Mouse (Mus musculus) kidney, adult 2 months (tissue): Measurements from ENCODE around the gene Rpl3l.

Source experiments
- CTCF ChIP-seq: fragments of 200-500 bp; conservative IDR thresholded peaks from 2 replicates; pipeline ENCODE4 v1.5.1; 2011; ENCODE audit warnings: low read depth, mild to moderate bottlenecking, control low read depth, low read length, moderate library complexity, mixed read lengths; ENCODE audit not compliant: insufficient read depth, insufficient read length
- POLR2A ChIP-seq: fragments of 200-500 bp; IDR thresholded peaks from one replicate; pipeline ENCODE4 v1.6.1; 2011; ENCODE audit warnings: low read depth, low read length, control low read depth

GRCm38 (mm10) chr17:24738238-24738637 is 10.6 kb downstream of the Rpl3l start:
- TF ChIP-seq POLR2A (no peak), CTCF (no peak)
